Mouse (Mus musculus) E14TG2a.4 (cell line): ENCODE data around the gene Nrm.

Experiments
- CTCF ChIP-seq: conservative IDR thresholded peaks from 2 replicates; pipeline ENCODE4 v1.5.1; 2014; ENCODE audit warnings: low read length
- NANOG ChIP-seq: IDR thresholded peaks from 2 replicates; pipeline ENCODE4 v1.6.1; 2014; ENCODE audit warnings: borderline replicate concordance, low read length, mixed read lengths

GRCm38 (mm10) chr17:35887725-35888124 is 26.6 kb downstream of the Nrm start:
- TF ChIP-seq CTCF (no peak), NANOG (no peak)
